Mouse (Mus musculus) megakaryocyte, embryonic 14.5 days (primary cell): ENCODE data around the gene Gtpbp2. TPM values are rescaled to one million over a fixed set of nuclear protein-coding genes. Genes with fewer than 3 reads are reported as not detected.

Experiments used
- H3K27me3 ChIP-seq: replicated peaks from 2 replicates; pipeline ENCODE3; 2012; ENCODE audit warnings: inconsistent platforms
- H3K36me3 ChIP-seq: replicated peaks from 2 replicates; pipeline ENCODE3; 2012; ENCODE audit warnings: low read length, inconsistent platforms, mixed read lengths
- H3K4me1 ChIP-seq: 2 replicates; pipeline ENCODE4 v1.6.1; 2012; ENCODE audit warnings: inconsistent platforms
- H3K4me3 ChIP-seq: replicated peaks from 2 replicates; pipeline ENCODE3; 2012; ENCODE audit warnings: moderate library complexity, mild to moderate bottlenecking, inconsistent platforms
- H3K9me3 ChIP-seq: 2 replicates; pipeline ENCODE4 v1.6.1; 2012; ENCODE audit warnings: inconsistent platforms
- FLI1 ChIP-seq: IDR thresholded peaks from 2 replicates; pipeline ENCODE4 v1.6.1; 2012; ENCODE audit warnings: low read length, inconsistent platforms, mixed read lengths
- GATA1 ChIP-seq: IDR thresholded peaks from 3 replicates; pipeline ENCODE4 v1.6.1; 2012; ENCODE audit warnings: mixed read lengths, low read length, inconsistent platforms, borderline replicate concordance
- polyA plus RNA-seq: library from polyadenylated mRNA; stranded (reverse); fragments of >175 nt; gene quantifications from 2 replicates; pipeline ENCODE4 v1.2.3, GENCODE M21; 2012; ENCODE audit warnings: low replicate concordance; ENCODE audit not compliant: insufficient read depth

Gtpbp2 gene
- polyA plus RNA-seq, 1 experiment, result 69.9 TPM

DNA sequence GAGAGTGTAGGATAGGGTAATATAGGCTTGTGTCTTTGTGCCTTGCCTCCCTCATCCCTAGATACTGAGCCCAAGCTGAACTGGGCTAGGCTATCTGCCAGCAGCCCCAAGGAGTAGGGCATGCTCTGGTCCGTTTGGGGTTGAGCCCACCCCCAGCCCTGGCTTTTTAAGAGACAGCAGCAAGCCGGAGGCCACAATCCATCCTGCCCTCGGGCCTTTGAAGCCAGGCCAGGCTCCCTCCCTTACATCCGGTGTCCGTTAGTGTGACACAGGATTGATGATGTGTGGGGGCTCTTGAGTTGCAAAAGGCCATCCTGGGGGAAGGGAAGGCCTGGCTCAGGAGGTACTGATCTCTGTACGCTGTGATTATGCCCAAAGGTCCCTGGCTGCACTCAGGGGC is 34.2 kb upstream of the Gtpbp2 start:
- peaks cover 97% of the 10 kb centered on the region for H3K36me3 ChIP-seq
- no peaks in the 10 kb centered on the region for H3K27me3 ChIP-seq
- no peak for TF ChIP-seq FLI1
- no peak for TF ChIP-seq GATA1
- H3K9me3 ChIP-seq, result no peaks in the 10 kb centered on the region
- H3K4me1 ChIP-seq, result peaks cover 16% of the 10 kb centered on the region
- H3K4me3 ChIP-seq, result no peak overlapping the region

DNA sequence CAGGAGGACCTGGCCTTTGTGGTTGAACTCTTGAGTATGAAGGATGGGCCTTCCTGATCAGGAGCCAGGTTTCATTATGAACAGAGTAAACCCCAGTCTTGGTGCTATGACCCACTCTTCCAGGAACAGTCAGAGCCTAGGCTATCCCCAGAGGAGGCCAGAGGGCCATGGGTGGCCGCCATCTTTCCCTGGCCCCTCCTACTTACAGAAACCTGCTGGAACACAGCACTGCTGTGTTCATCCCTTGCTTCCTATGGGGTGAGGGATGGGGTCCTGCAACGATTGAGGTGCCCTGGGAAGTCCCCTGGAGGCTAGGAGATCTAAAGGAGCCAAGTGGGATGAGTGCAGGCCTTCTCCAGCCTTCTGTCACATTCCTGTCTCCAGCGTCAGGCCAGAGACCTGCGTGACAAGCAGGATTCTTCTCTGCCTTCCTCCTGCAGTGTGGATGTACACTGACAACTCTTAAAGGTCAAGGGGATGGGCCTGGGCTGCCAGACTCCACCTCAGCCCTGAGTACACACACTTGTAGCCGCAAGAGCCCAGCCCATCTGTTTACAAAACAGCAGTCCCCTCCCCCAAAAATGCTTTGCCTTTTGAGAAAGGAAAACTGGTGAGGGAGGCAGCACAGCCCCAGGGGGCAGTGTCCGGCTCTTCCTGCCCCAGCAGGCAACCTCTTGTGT is 32.9 kb upstream of the Gtpbp2 start:
- Histone ChIP-seq H3K9me3 (no peaks in the 10 kb centered on the region), H3K4me3 (no peak overlapping the region), H3K27me3 (no peaks in the 10 kb centered on the region), H3K4me1 (peaks cover 28% of the 10 kb centered on the region), H3K36me3 (peaks cover 86% of the 10 kb centered on the region)
- TF ChIP-seq FLI1 (no peak), GATA1 (no peak)

DNA sequence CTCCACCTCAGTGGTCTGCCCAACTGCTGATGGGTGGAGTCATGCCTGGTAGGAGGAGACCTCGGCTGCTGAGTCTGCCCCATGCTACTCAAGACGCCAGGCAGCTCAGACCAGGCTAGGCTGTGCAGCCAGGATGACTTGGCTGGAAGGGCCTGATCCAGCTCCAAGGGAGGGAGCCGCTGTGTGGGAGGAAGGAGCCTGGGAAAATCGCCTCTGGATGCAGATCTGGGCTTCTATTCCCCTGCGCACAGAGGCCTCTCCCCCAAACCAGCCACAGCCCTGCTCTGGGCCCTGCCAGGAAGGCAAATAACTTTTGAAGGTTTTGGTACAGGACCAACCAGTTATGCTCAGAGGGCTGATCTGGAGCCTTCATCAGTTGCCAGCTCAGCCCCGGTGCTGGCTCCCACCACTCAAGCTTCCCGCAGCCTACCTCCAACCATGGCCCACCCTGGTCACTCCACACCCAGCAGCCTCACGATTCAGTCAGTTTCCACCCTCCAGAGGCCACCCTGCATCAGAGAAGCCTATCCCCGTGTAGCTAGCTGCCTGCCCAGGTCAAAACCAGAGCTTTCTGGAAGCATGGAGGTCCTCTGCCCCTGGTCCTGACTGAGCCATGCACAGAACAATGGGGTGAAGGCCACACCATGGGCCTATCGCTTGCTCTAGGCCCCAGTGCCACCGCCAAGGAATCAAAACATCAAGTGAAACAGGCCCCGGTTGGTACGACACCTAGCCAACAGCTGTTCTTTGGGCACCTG is 30.9 kb upstream of the Gtpbp2 start:
- no peaks in the 10 kb centered on the region for H3K27me3 ChIP-seq
- peaks cover 72% of the 10 kb centered on the region for H3K36me3 ChIP-seq
- H3K4me3 ChIP-seq, result no peak overlapping the region
- no peaks in the 10 kb centered on the region for H3K9me3 ChIP-seq
- H3K4me1 ChIP-seq, result peaks cover 34% of the 10 kb centered on the region
- TF ChIP-seq GATA1, result no peak
- TF ChIP-seq FLI1, result no peak

- H3K9me3 ChIP-seq, result no peaks in the 10 kb centered on the region
- TF ChIP-seq GATA1 (no peak), FLI1 (no peak)
- H3K4me3 ChIP-seq, result peak overlapping the region; percentile 14
- H3K27me3 ChIP-seq, result no peaks in the 10 kb centered on the region
- H3K4me1 ChIP-seq, result peaks cover 45% of the 10 kb centered on the region
- H3K36me3 ChIP-seq, result peaks cover 59% of the 10 kb centered on the region
Measured at GRCm38 (mm10) chr17:46132058-46132718, 28.6 kb upstream of the Gtpbp2 start.

DNA sequence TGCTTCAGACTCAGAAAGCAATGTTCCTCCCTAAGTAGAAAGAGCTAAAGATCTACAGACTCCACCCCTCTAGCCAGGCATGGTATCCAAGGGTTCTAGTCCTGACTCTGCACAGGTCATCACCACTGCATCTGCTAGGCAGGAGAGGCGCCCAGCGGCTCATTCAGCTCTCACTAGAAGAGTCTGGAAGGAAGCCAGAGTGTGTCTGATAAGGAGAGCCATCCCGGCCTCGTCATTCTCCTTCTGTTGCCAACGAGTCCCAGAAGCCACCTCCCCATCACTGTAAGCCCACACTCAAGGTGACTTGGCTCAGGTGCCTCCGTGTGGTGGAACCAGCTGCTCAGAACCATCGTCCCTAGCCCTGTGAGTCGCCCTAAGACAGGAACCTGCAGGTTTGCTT is 28.0 kb upstream of the Gtpbp2 start:
- Histone ChIP-seq H3K4me3 (peak overlapping the region; percentile 4), H3K27me3 (no peaks in the 10 kb centered on the region), H3K9me3 (no peaks in the 10 kb centered on the region), H3K36me3 (peaks cover 53% of the 10 kb centered on the region), H3K4me1 (peaks cover 52% of the 10 kb centered on the region)
- TF ChIP-seq FLI1, result no peak
- no peak for TF ChIP-seq GATA1

- peaks cover 70% of the 10 kb centered on the region for H3K4me1 ChIP-seq
- peak overlapping the region; percentile 69 for H3K4me3 ChIP-seq
- no peaks in the 10 kb centered on the region for H3K27me3 ChIP-seq
- H3K36me3 ChIP-seq, result peaks cover 28% of the 10 kb centered on the region
- TF ChIP-seq GATA1, result no peak
- no peak for TF ChIP-seq FLI1
- no peaks in the 10 kb centered on the region for H3K9me3 ChIP-seq
Measured at GRCm38 (mm10) chr17:46138563-46139236, 22.1 kb upstream of the Gtpbp2 start.

GRCm38 (mm10) chr17:46139872-46140271 is 21.0 kb upstream of the Gtpbp2 start:
- no peaks in the 10 kb centered on the region for H3K27me3 ChIP-seq
- no peaks in the 10 kb centered on the region for H3K9me3 ChIP-seq
- peaks cover 34% of the 10 kb centered on the region for H3K36me3 ChIP-seq
- TF ChIP-seq GATA1, result no peak
- no peak for TF ChIP-seq FLI1
- no peak overlapping the region for H3K4me3 ChIP-seq
- peaks cover 80% of the 10 kb centered on the region for H3K4me1 ChIP-seq

DNA sequence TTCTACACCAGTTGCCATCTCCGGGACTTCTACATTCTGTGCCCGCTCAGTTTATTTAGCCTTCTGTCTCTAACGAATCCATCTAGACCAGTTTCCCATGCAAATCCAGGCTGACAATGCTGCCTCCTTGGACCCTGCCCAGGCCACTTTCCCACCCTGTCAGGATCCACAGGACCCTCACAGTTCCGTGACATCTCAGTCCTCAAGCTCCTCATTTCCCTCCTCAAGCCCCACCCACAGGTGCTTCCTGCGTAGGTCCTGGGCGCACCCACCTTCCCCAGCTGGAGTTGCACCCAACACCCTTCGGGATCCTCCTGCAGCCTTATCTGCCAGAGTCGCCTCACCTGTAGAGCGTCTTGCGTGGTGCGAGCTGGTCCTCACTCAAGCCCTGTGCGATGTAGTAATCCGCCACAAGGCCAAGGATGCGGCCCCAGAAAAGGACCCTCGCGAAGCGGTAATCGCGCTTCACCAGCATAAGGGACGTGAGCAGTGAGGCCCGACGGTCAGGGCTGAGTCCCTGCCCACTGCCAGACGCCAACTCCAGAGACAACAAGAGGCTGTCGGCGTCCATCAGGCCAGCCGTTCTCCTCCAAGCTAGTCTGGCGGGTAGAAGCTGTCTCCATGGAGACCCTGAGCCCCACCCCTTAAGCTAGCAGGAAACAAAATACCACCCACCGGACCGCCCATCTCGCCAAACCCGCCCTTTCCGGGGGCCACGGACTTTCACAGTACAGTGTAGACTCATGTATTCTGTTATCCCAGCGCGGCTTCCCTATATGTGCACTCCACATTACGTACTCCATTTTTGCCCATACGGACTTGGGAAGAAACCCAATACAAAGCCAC is 17.0 kb upstream of the Gtpbp2 start, which contains the start of gene Rsph9:
Gene Rsph9 (minus strand): TSS at position 639 of the 846 bp plus-strand sequence.
- peaks cover 90% of the 10 kb centered on the region for H3K4me1 ChIP-seq
- H3K36me3 ChIP-seq, result peaks cover 63% of the 10 kb centered on the region
- TF ChIP-seq FLI1, result no peak
- TF ChIP-seq GATA1, result no peak
- H3K27me3 ChIP-seq, result no peaks in the 10 kb centered on the region
- H3K4me3 ChIP-seq, result peak within 1 kb of the TSS; percentile 90
- H3K9me3 ChIP-seq, result no peaks in the 10 kb centered on the region
